Mouse (Mus musculus) neutrophil, adult 83 days (primary cell): ENCODE data around the gene Arfgef3. TPM values are rescaled to one million over a fixed set of nuclear protein-coding genes. Genes with fewer than 3 reads are reported as not detected.

Experiments
- total RNA-seq, 2 experiments: library from RNA; stranded (reverse); gene quantifications; one replicate each; pipeline ENCODE4 v1.2.4; 2023

Gene Arfgef3
- total RNA-seq = under 1 TPM; 0.09 to 0.11 TPM

GRCm38 (mm10) chr10:18743286-18744142 is at the start of gene Arfgef3:
Gene Arfgef3, minus strand, starts transcription at chr10:18743949.

GRCm38 (mm10) chr10:18786693-18787092 is 42.9 kb upstream of the Arfgef3 start, which contains the start of gene Gm4922:
Gene Gm4922, minus strand, starts transcription at chr10:18786793.

GRCm38 (mm10) chr10:18545813-18546235 is 197.9 kb downstream of the Arfgef3 start, which contains the start of gene Hebp2:
Gene Hebp2, minus strand, starts transcription at chr10:18546076.

Other genes with a start within 250 kb of the Arfgef3 start
- under 1 TPM in 1 of 2 experiments, not detected in 1; 0.22 TPM for gene Hebp2, start 197.9 kb downstream of the Arfgef3 start, total RNA-seq
- gene Gm4922, start 42.8 kb upstream of the Arfgef3 start, total RNA-seq = not detected
- 10 to 100 TPM; 32.8 to 34.1 TPM for gene Perp, start 101.1 kb upstream of the Arfgef3 start, total RNA-seq